Mouse (Mus musculus) heart, adult 11 months (tissue): ENCODE measurements around the gene Npff.

Experiments
- DNase-seq: peaks from one replicate; pipeline ENCODE4 v3.0.0; 2022

Npff gene

GRCm38 (mm10) chr15:102503924-102504782 is 20.6 kb downstream of the Npff start:
- DNase-seq = peak; percentile 91

- peak; percentile 82 for DNase-seq
These were observed 21.3 kb downstream of the Npff start, which contains the start of gene Gm10337 for GRCm38 (mm10) chr15:102503447-102503846. TSS of gene Gm10337 (plus strand) at chr15:102503722.

- peak; percentile 83 for DNase-seq
These were observed 22.4 kb downstream of the Npff start for GRCm38 (mm10) chr15:102502254-102502840.

DNA sequence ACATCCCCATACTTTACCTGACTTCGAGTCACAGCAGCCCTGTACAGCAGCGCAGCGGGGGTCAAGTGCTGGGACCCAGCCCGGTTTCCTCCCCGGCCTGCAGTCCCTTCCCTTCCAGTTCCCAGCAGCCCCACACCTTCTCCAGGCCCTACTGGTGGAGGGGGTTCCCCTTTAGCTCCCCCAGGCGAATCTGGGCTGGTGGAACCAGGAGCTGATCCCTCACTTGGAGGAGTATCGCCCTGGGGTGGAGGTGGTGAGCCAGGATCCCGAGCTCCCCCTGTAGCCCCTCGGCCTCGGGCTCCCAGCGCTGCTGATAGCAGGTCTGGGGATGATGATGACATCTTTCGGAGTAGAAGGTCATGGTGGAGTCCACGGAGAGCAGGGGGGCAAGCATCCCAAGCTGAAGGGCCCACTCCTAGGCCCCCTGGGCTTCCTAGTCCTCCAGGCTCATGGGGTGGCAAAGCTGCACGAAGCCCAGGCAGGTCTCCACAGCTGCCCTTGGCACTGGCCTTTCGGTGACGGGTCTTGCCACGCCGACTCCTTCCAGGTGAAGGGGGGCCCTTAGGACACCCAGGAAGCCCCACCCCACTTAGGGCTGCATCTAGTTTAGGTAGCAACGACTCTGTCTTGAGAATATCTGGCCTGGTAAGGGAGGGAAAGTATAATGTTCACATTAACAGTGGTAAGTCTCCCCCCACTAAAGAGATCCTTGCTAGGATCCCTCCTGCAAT is 23.5 kb downstream of the Npff start:
- peak; percentile 92 for DNase-seq

DNA sequence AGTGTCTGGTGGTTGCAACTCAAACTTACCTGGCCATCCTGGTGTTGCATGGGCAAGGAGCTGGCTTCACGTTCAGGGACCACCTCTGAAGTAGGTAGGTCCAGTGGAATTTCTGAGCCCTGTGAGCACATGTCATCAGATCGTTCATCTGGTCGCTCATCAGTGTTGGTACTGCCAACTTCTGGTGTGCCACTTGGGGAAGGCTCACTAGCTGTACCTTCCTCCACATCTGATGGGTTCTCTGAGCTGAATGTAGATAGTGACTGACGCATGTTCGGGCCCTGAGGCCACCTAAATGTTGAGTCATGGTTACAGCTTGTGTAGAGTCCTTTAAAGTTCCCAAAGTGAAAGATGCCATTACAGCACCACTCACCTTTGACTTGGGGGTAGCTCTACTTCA is 24.3 kb downstream of the Npff start:
- peak; percentile 79 for DNase-seq

- peak; percentile 61 for DNase-seq
These were observed 24.9 kb downstream of the Npff start for GRCm38 (mm10) chr15:102499851-102500250.

DNA sequence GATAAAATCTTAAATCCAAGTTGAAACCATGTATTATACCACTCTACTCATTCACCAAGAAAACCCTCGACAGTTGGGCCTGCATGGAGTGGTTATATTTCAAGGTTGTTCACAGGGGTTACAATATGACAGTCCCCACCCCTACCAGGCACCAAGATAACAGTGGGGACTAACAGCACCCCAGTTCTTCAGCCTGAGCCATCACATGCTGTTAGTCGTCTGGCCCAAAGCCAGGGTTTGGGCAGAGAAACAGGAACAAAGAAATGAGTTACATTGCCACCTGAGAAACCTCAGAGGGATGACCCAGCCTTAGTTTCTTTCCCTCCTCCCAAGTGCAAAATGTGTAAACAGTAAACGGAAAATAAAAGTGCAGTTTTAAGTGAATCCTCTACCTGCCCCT is 25.4 kb downstream of the Npff start:
- DNase-seq = peak; percentile 82

DNA sequence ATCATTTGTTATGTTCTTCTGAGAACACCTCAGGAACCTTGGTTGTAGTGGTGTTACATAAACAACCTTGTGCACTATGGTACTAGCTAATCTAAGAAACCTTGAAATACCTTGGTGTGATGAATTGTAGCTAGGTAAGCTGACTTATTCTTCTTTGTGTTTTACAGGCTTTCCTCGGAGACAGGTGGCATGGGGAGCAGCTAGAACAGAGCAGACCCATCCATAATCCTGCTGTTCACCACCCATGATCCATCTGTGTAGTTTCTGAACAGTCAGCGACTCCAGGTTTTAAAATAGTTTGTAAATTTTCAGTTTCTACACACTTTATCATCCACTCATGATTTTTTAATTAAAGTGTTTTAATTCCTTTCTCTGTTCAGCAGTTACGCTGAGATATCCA is 26.4 kb downstream of the Npff start:
- DNase-seq = peak; percentile 41

GRCm38 (mm10) chr15:102487664-102488063 is 37.1 kb downstream of the Npff start:
- peak; percentile 55 for DNase-seq

GRCm38 (mm10) chr15:102485853-102486252 is 38.9 kb downstream of the Npff start:
- DNase-seq = peak; percentile 88

DNA sequence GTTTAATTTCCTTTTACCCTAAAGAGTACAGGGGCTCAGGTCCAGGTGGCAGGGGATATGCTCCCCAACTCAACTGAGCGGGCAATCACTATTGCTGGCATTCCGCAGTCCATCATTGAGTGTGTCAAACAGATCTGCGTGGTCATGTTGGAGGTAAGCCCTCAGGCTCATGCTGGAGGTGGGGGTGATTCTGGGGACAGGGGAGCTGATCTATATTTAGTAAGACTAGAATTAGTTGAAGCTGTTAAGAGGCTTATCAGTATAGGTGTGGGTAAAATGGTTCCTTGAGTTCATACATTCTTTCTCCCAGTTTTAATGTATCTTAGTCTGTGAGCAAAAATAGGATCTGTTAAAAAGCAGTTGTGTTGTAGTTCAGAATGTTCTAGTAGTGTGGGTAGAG is 41.6 kb downstream of the Npff start:
- DNase-seq = peak; percentile 87

- DNase-seq = peak; percentile 41
These were observed 50.2 kb downstream of the Npff start for GRCm38 (mm10) chr15:102474520-102474919.
